Mouse (Mus musculus) spleen, adult 2 months (tissue): ENCODE data around the gene Tysnd1.

Experiments used
- CTCF ChIP-seq: fragments of 200-500 bp; IDR thresholded peaks from 2 replicates; pipeline ENCODE4 v1.5.1; 2011; ENCODE audit warnings: mild to moderate bottlenecking, inconsistent platforms; ENCODE audit not compliant: insufficient read depth, insufficient read length, insufficient replicate concordance; ENCODE audit errors: extremely low read depth
- POLR2A ChIP-seq: fragments of 200-500 bp; IDR thresholded peaks from 2 replicates; pipeline ENCODE4 v1.6.1; 2011; ENCODE audit warnings: low read depth, low read length, inconsistent platforms

- TF ChIP-seq POLR2A (peak; percentile 33; the same call in 1 of the 2 replicates), CTCF (no peak)
Measured at GRCm38 (mm10) chr10:61694870-61695670, at the start of gene Tysnd1.
